Mouse (Mus musculus): ENCODE results near the gene BC029722. TPM values are rescaled to one million over a fixed set of nuclear protein-coding genes. Genes with fewer than 3 reads are reported as not detected.

The BC029722 gene
- polyA plus RNA-seq, 1 experiment from 2014 or later: 6.4 TPM

DNA sequence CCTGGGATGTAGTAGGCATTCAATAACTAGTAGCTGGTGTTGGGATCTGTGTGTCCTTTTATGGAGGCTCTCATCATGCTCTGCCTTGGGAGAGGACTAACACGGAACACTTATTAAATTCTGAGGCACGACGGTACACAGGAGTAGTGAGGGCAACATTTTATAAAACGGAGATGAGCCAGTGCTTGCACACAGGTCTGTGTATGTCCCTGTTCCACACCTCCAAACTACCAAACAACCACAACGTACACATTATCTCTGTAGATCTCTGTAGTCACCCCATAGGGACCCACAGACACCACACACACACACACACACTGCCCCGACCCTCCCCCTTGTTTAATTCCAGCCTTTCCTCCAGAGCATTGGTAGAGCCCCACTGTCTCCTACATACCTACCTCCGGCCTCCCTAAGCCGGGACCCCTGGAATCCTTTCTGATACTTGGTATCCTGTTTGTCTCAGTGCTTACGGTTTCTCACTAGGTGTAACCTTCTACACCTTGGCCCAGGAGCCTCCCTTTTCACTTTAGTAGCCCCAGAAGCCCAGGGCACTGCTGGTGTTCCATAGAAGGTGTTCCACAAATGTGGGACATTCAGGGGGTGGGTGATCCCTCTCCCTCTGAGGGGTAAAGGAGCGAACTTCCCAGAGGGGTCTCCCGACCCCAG lies 44.8 kb downstream of the BC029722 start:
- H3K9ac ChIP-seq (ENCODE audit: low read length): no peak overlapping the region
- H3K9me3 ChIP-seq (ENCODE audit: control insufficient read depth, low read length): no peaks in the 10 kb centered on the region
- ATAC-seq (ENCODE audit: insufficient number of reproducible peaks, low FRiP score, low TSS enrichment, low read depth) (no peak), DNase-seq (ENCODE audit: low spot score) (no peak)
- H3K4me2 ChIP-seq (ENCODE audit: low read depth, severe bottlenecking): peak overlapping the region; percentile 97; the same call in 1 of the 2 replicates
- 0 out of 2 replicates have a peak overlapping the region, but pooled peaks have one; percentile 37 for H3K4me3 ChIP-seq (ENCODE audit: low read depth, low read length)
- 0 out of 2 replicates have a peak, but pooled peaks cover 4% of the 10 kb centered on the region for H3K4me1 ChIP-seq (ENCODE audit: control insufficient read depth, insufficient read depth, low read length)
- 54% methylated on average over 11 of the region's 11 CpGs for WGBS
- H3K27me3 ChIP-seq (ENCODE audit: control insufficient read depth, insufficient read depth, low read length): peaks cover 24% of the 10 kb centered on the region
- H3K36me3 ChIP-seq (ENCODE audit: control insufficient read depth, insufficient read depth, low read length): no peaks in the 10 kb centered on the region
- H3K27ac ChIP-seq (replicated peaks; ENCODE audit: low read depth, low read length): no peak overlapping the region

DNA sequence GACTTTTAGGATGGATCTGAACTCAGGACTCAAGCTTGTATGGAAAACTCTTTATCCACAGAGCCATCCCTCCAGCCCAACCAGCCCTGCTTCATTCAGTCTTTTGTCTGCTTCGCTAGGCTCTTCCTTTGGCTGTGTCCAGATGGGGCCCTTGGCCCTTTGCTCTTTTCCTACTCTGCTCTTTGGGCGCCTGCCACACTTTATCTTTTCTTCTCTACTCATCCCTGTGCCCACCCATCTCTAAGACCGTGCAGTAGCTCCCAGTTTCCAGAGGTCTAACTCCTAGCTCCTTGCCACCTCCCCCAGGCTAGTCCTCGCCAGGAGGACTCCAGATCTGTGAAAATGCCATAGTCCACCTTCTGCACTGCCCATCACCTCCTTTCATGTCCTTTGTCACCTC lies 45.6 kb downstream of the BC029722 start:
- H3K9ac ChIP-seq (ENCODE audit: low read length): no peak overlapping the region
- H3K9me3 ChIP-seq (ENCODE audit: control insufficient read depth, low read length): no peaks in the 10 kb centered on the region
- 62% methylated on average over 4 of the region's 4 CpGs for WGBS
- H3K4me1 ChIP-seq (ENCODE audit: control insufficient read depth, insufficient read depth, low read length): 0 out of 2 replicates have a peak, but pooled peaks cover 4% of the 10 kb centered on the region
- H3K4me2 ChIP-seq (ENCODE audit: low read depth, severe bottlenecking): no peak overlapping the region
- DNase-seq (ENCODE audit: low spot score) (no peak), ATAC-seq (ENCODE audit: insufficient number of reproducible peaks, low FRiP score, low TSS enrichment, low read depth) (no peak)
- H3K27ac ChIP-seq (replicated peaks; ENCODE audit: low read depth, low read length): no peak overlapping the region
- no peak overlapping the region for H3K4me3 ChIP-seq (ENCODE audit: low read depth, low read length)
- peaks cover 24% of the 10 kb centered on the region for H3K27me3 ChIP-seq (ENCODE audit: control insufficient read depth, insufficient read depth, low read length)
- H3K36me3 ChIP-seq (ENCODE audit: control insufficient read depth, insufficient read depth, low read length): no peaks in the 10 kb centered on the region

Other genes with a start within 250 kb of the BC029722 start
- gene Gss, start 226.6 kb downstream of the BC029722 start, polyA plus RNA-seq (2014; fragmentation: Nextera tagmentation; extraction: Ambion mirVana): 22.8 and 24.2 TPM in 2 replicates
- gene Myh7b, start 208.2 kb downstream of the BC029722 start, polyA plus RNA-seq (2014; fragmentation: Nextera tagmentation; extraction: Ambion mirVana): 0.67 and 0.99 TPM in 2 replicates
- gene Trpc4ap, start 127.0 kb downstream of the BC029722 start, polyA plus RNA-seq (2014; fragmentation: Nextera tagmentation; extraction: Ambion mirVana): 142 and 143 TPM in 2 replicates
- 21.5 and 24.9 TPM in 2 replicates for gene Edem2, start 90.0 kb downstream of the BC029722 start, polyA plus RNA-seq (2014; fragmentation: Nextera tagmentation; extraction: Ambion mirVana)
- not detected in 2 replicates for gene Gm17581, start 83.6 kb downstream of the BC029722 start, polyA plus RNA-seq (2014; fragmentation: Nextera tagmentation; extraction: Ambion mirVana)
- gene Procr, start 68.3 kb downstream of the BC029722 start, polyA plus RNA-seq (2014; fragmentation: Nextera tagmentation; extraction: Ambion mirVana): 2.7 and 3.6 TPM in 2 replicates
- gene Mmp24, start 44.1 kb downstream of the BC029722 start, polyA plus RNA-seq (2014; fragmentation: Nextera tagmentation; extraction: Ambion mirVana): not detected in 2 replicates
- 201 and 215 TPM in 2 replicates for gene Eif6, start 7.5 kb upstream of the BC029722 start, polyA plus RNA-seq (2014; fragmentation: Nextera tagmentation; extraction: Ambion mirVana)
- gene Fam83c, start 15.4 kb upstream of the BC029722 start, polyA plus RNA-seq (2014; fragmentation: Nextera tagmentation; extraction: Ambion mirVana): 0.30 and 0.32 TPM in 2 replicates
- 60.4 and 82.2 TPM in 2 replicates for gene Uqcc1, start 110.9 kb upstream of the BC029722 start, polyA plus RNA-seq (2014; fragmentation: Nextera tagmentation; extraction: Ambion mirVana)
- 0.33 TPM in 1 of 2 replicates, not detected in the other for gene Gm15557, start 121.3 kb upstream of the BC029722 start, polyA plus RNA-seq (2014; fragmentation: Nextera tagmentation; extraction: Ambion mirVana)
- gene Gdf5, start 125.9 kb upstream of the BC029722 start, polyA plus RNA-seq (2014; fragmentation: Nextera tagmentation; extraction: Ambion mirVana): 18.4 and 23.3 TPM in 2 replicates
- gene Cep250, start 137.0 kb upstream of the BC029722 start, polyA plus RNA-seq (2014; fragmentation: Nextera tagmentation; extraction: Ambion mirVana): 20.5 and 23.6 TPM in 2 replicates
- gene 6430550D23Rik, start 188.6 kb upstream of the BC029722 start, polyA plus RNA-seq (2014; fragmentation: Nextera tagmentation; extraction: Ambion mirVana): 1.6 and 3.1 TPM in 2 replicates
- 178 and 188 TPM in 2 replicates for gene Ergic3, start 188.6 kb upstream of the BC029722 start, polyA plus RNA-seq (2014; fragmentation: Nextera tagmentation; extraction: Ambion mirVana)
- not detected in 2 replicates for gene Fer1l4, start 233.5 kb upstream of the BC029722 start, polyA plus RNA-seq (2014; fragmentation: Nextera tagmentation; extraction: Ambion mirVana)
- gene Spag4, start 245.7 kb upstream of the BC029722 start, polyA plus RNA-seq (2014; fragmentation: Nextera tagmentation; extraction: Ambion mirVana): 3.7 and 3.9 TPM in 2 replicates

Data from limb, embryonic 11.5 days (tissue).